Mouse (Mus musculus): ENCODE results near the gene Fbxo22. TPM values are rescaled to one million over a fixed set of nuclear protein-coding genes. Genes with fewer than 3 reads are reported as not detected.

The Fbxo22 gene
- polyA plus RNA-seq, 1 experiment from 2014 or later: 80.1 TPM

- no peak overlapping the region for H3K4me2 ChIP-seq
- H3K27ac ChIP-seq (replicated peaks): no peak overlapping the region
- H3K9me3 ChIP-seq (replicated peaks): no peaks in the 10 kb centered on the region
- no peaks in the 10 kb centered on the region for H3K36me3 ChIP-seq
- WGBS: 91% methylated on average over 2 of the region's 2 CpGs
- no peaks in the 10 kb centered on the region for H3K4me1 ChIP-seq
- no peak overlapping the region for H3K9ac ChIP-seq (replicated peaks)
- no peak overlapping the region for H3K4me3 ChIP-seq (replicated peaks)
- ATAC-seq (ENCODE audit: low FRiP score): no peak
- no peaks in the 10 kb centered on the region for H3K27me3 ChIP-seq (replicated peaks)
Observed at GRCm38 (mm10) chr9:55257105-55257504, 48.4 kb downstream of the Fbxo22 start.

GRCm38 (mm10) chr9:55259741-55260140 lies 51.0 kb downstream of the Fbxo22 start:
- WGBS: 44% methylated on average over 6 of the region's 6 CpGs
- Histone ChIP-seq H3K4me3 (replicated peaks) (no peak overlapping the region), H3K36me3 (no peaks in the 10 kb centered on the region), H3K27me3 (replicated peaks) (no peaks in the 10 kb centered on the region), H3K9ac (replicated peaks) (no peak overlapping the region), H3K4me1 (no peaks in the 10 kb centered on the region), H3K27ac (replicated peaks) (no peak overlapping the region), H3K9me3 (replicated peaks) (no peaks in the 10 kb centered on the region), H3K4me2 (no peak overlapping the region)
- ATAC-seq (ENCODE audit: low FRiP score): no peak

GRCm38 (mm10) chr9:55264356-55265302 lies 55.9 kb downstream of the Fbxo22 start:
- H3K4me3 ChIP-seq (replicated peaks): no peak overlapping the region
- no peak overlapping the region for H3K9ac ChIP-seq (replicated peaks)
- 83% methylated on average over 8 of the region's 8 CpGs for WGBS
- H3K4me2 ChIP-seq: no peak overlapping the region
- ATAC-seq (ENCODE audit: low FRiP score): no peak
- H3K27me3 ChIP-seq (replicated peaks): no peaks in the 10 kb centered on the region
- H3K4me1 ChIP-seq: no peaks in the 10 kb centered on the region
- H3K27ac ChIP-seq (replicated peaks): no peak overlapping the region
- no peaks in the 10 kb centered on the region for H3K9me3 ChIP-seq (replicated peaks)
- no peaks in the 10 kb centered on the region for H3K36me3 ChIP-seq

GRCm38 (mm10) chr9:55271960-55272560 lies 63.3 kb downstream of the Fbxo22 start:
- Histone ChIP-seq H3K4me1 (no peaks in the 10 kb centered on the region), H3K27me3 (replicated peaks) (no peaks in the 10 kb centered on the region), H3K4me3 (replicated peaks) (no peak overlapping the region), H3K27ac (replicated peaks) (no peak overlapping the region), H3K9me3 (replicated peaks) (no peaks in the 10 kb centered on the region), H3K9ac (replicated peaks) (no peak overlapping the region), H3K36me3 (no peaks in the 10 kb centered on the region), H3K4me2 (no peak overlapping the region)
- no peak for ATAC-seq (ENCODE audit: low FRiP score)
- 57% methylated on average over 5 of the region's 5 CpGs for WGBS

- Histone ChIP-seq H3K4me3 (replicated peaks) (no peak overlapping the region), H3K9me3 (replicated peaks) (no peaks in the 10 kb centered on the region), H3K27ac (replicated peaks) (no peak overlapping the region), H3K27me3 (replicated peaks) (no peaks in the 10 kb centered on the region), H3K36me3 (no peaks in the 10 kb centered on the region), H3K4me1 (no peaks in the 10 kb centered on the region), H3K9ac (replicated peaks) (no peak overlapping the region), H3K4me2 (no peak overlapping the region)
- WGBS: 51% methylated on average over 4 of the region's 4 CpGs
- ATAC-seq (ENCODE audit: low FRiP score): no peak
Observed at GRCm38 (mm10) chr9:55273906-55274305, 65.2 kb downstream of the Fbxo22 start.

Other genes starting within 250 kb of the Fbxo22 start
- gene Chrna5, start 228.0 kb upstream of the Fbxo22 start, polyA plus RNA-seq (2015; fragmentation: Nextera tagmentation; extraction: Ambion mirVana): 3.7 and 3.9 TPM in 2 replicates
- gene Chrna3, start 182.4 kb upstream of the Fbxo22 start, polyA plus RNA-seq (2015; fragmentation: Nextera tagmentation; extraction: Ambion mirVana): 17.7 and 18.1 TPM in 2 replicates
- 0.77 and 1.9 TPM in 2 replicates for gene Chrnb4, start 160.1 kb upstream of the Fbxo22 start, polyA plus RNA-seq (2015; fragmentation: Nextera tagmentation; extraction: Ambion mirVana)
- 43.3 and 43.4 TPM in 2 replicates for gene Ube2q2, start 60.1 kb upstream of the Fbxo22 start, polyA plus RNA-seq (2015; fragmentation: Nextera tagmentation; extraction: Ambion mirVana)
- gene Nrg4, start 117.9 kb downstream of the Fbxo22 start, polyA plus RNA-seq (2015; fragmentation: Nextera tagmentation; extraction: Ambion mirVana): 1.4 TPM in 2 replicates
- gene Tmem266, start 118.0 kb downstream of the Fbxo22 start, polyA plus RNA-seq (2015; fragmentation: Nextera tagmentation; extraction: Ambion mirVana): 5.0 and 5.4 TPM in 2 replicates